In genomic region chr8:47962005-47962404, GRCm38 (mm10) we compare ENCODE assay signal across 8 mouse cellular contexts. TPM values are rescaled to one million over a fixed set of nuclear protein-coding genes. Genes with fewer than 3 reads are reported as not detected.
DNase-seq lines count a peak whose midpoint lies in the region; ATAC-seq and TF ChIP-seq lines count a peak whose summit lies in the region.

No protein-coding gene starts in this region.

- H3K36me3 ChIP-seq in lung, embryonic 14.5 days (ENCODE audit: insufficient read depth), result no peaks in the 10 kb centered on the region

- 0 out of 2 replicates have a peak, but pooled peaks cover 4% of the 10 kb centered on the region for H3K4me1 ChIP-seq in lung, embryonic 14.5 days (ENCODE audit: insufficient read depth)

- no peak for TF ChIP-seq CTCF in brain, embryonic 14.5 days (IDR thresholded peaks at IDR 0.05; ENCODE audit: borderline replicate concordance, extremely low read depth, insufficient read depth, insufficient read length)
- no peak for TF ChIP-seq CTCF in lung, embryonic 14.5 days (IDR thresholded peaks at IDR 0.05; ENCODE audit: low read depth)

- peak; percentile 46 to 53 for DNase-seq in cerebellum, postnatal 14 days
- DNase-seq in cerebellum, adult 9-11 months, result no peak
- DNase-seq in left cerebral cortex, postnatal 4 days, result peak; percentile 62
- DNase-seq in left cerebral cortex, adult 11 months (ENCODE audit: low spot score), result no peak
- DNase-seq in brain, embryonic 14.5 days (ENCODE audit: low read depth), result peak; percentile 59
- DNase-seq in lung, embryonic 14.5 days, result peak; percentile 70
- no peak for DNase-seq in adipocyte (ENCODE audit: low spot score)

- no peak for TF ChIP-seq POLR2A in brain, embryonic 14.5 days (IDR thresholded peaks at IDR 0.05; ENCODE audit: borderline replicate concordance, extremely low read depth, insufficient read depth, insufficient read length, poor library complexity, severe bottlenecking)

- H3K4me3 ChIP-seq in lung, embryonic 14.5 days (ENCODE audit: low read depth, low read length), result no peak overlapping the region

- H3K9me3 ChIP-seq in lung, embryonic 14.5 days (ENCODE audit: low read depth, low read length), result no peaks in the 10 kb centered on the region

- H3K27ac ChIP-seq in lung, embryonic 14.5 days (ENCODE audit: low read depth), result no peak overlapping the region

- intact Hi-C loops in left cerebral cortex, postnatal 4 days (cut with DNase I), result no loop called here

- 0 out of 2 replicates have a peak, but pooled peaks have one; percentile 57 for ATAC-seq in lung, embryonic 14.5 days (ENCODE audit: insufficient read depth)
- no peak for ATAC-seq in frontal cortex, adult (ENCODE audit: low TSS enrichment)

- no peak overlapping the region for H3K9ac ChIP-seq in lung, embryonic 14.5 days

- H3K4me2 ChIP-seq in lung, embryonic 14.5 days, result no peak overlapping the region

- no peaks in the 10 kb centered on the region for H3K27me3 ChIP-seq in lung, embryonic 14.5 days (ENCODE audit: insufficient read depth, low read length)

- whole genome bisulfite sequencing in lung, embryonic 14.5 days, result 35% methylated on average over 6 of the region's 6 CpGs

RNA-seq across cellular contexts. Expression of gene Wwc2, which starts 28.7 kb away (rescaled TPM):
- total RNA-seq in left cerebral cortex, postnatal 4 days (2021), result 10 to 100 TPM; 23.3 to 23.7 TPM
- 3.6 and 6.8 TPM in 2 replicates for polyA plus RNA-seq in brain, embryonic 14.5 days (2012; rRNA removed)
- polyA plus RNA-seq in lung, embryonic 14.5 days (2014; fragmentation: Nextera tagmentation; extraction: Ambion mirVana), result 16.6 and 17.1 TPM in 2 replicates

Comparison
In these comparisons a context has a peak if more than half of its experiments do, and no peak if none do; other contexts are left out.
1. DNase-seq: peak in cerebellum, postnatal 14 days (2 of 2), left cerebral cortex, postnatal 4 days (single experiment), brain, embryonic 14.5 days (single experiment) and lung, embryonic 14.5 days (single experiment); none in cerebellum, adult 9-11 months (single experiment), left cerebral cortex, adult 11 months (single experiment) and adipocyte (single experiment).